Mouse (Mus musculus) olfactory bulb, adult 2 months (tissue): ENCODE results near the gene Acrbp. TPM values are rescaled to one million over a fixed set of nuclear protein-coding genes. Genes with fewer than 3 reads are reported as not detected.

Source experiments
- H3K27ac ChIP-seq: fragments of 200-500 bp; 2 replicates; pipeline ENCODE4 v1.5.1; 2012; ENCODE audit warnings: low read depth, low read length; ENCODE audit not compliant: insufficient read depth
- H3K4me1 ChIP-seq: fragments of 200-500 bp; 2 replicates; pipeline ENCODE4 v1.6.1; 2012; ENCODE audit warnings: low read length; ENCODE audit not compliant: control insufficient read depth, insufficient read depth
- H3K4me3 ChIP-seq: fragments of 200-500 bp; 2 replicates; pipeline ENCODE4 v1.5.1; 2012; ENCODE audit warnings: mild to moderate bottlenecking, low read depth, low read length, moderate library complexity; ENCODE audit not compliant: insufficient read depth
- CTCF ChIP-seq: fragments of 200-500 bp; IDR thresholded peaks from 2 replicates; pipeline ENCODE4 v1.5.1; 2012; ENCODE audit warnings: low read depth, mild to moderate bottlenecking, low read length, moderate library complexity; ENCODE audit not compliant: insufficient read depth
- POLR2A ChIP-seq: fragments of 200-500 bp; IDR thresholded peaks from 2 replicates; pipeline ENCODE4 v1.6.1; 2012; ENCODE audit warnings: mild to moderate bottlenecking, low read depth, low read length, moderate library complexity; ENCODE audit not compliant: insufficient read depth
- WGBS: fragments of 180-500 bp; shearing (Covaris S2); methylation state at CpG from one replicate; pipeline ENCODE4 v1.1.7; 2018; 5-methylcytosine and 5-hydroxymethylcytosine counted together
- polyA plus RNA-seq: library from polyadenylated mRNA; stranded (reverse); fragments of >200 nt; gene quantifications from 2 replicates; pipeline ENCODE4 v1.2.4, GENCODE M21; 2012; ENCODE audit warnings: low replicate concordance; ENCODE audit not compliant: missing spikeins, insufficient read depth, insufficient read length

Gene Acrbp
- polyA plus RNA-seq, 1 experiment = not detected

- no peak overlapping the region for H3K27ac ChIP-seq
- WGBS = 88% methylated on average over 4 of the region's 4 CpGs
- no peak overlapping the region for H3K4me3 ChIP-seq
- TF ChIP-seq POLR2A (no peak), CTCF (no peak)
- H3K4me1 ChIP-seq = peaks cover 16% of the 10 kb centered on the region
Measured at GRCm38 (mm10) chr6:125104223-125104622, 54.7 kb downstream of the Acrbp start.

- Histone ChIP-seq H3K4me1 (no peaks in the 10 kb centered on the region), H3K4me3 (no peak overlapping the region), H3K27ac (no peak overlapping the region)
- 90% methylated on average over 2 of the region's 2 CpGs for WGBS
- no peak for TF ChIP-seq CTCF
- TF ChIP-seq POLR2A = no peak
Measured at GRCm38 (mm10) chr6:125107705-125108104, 58.2 kb downstream of the Acrbp start.

GRCm38 (mm10) chr6:125109371-125109770, 59.9 kb downstream of the Acrbp start:
- H3K4me1 ChIP-seq = no peaks in the 10 kb centered on the region
- no peak overlapping the region for H3K4me3 ChIP-seq
- 89% methylated on average over 14 of the region's 14 CpGs for WGBS
- no peak for TF ChIP-seq CTCF
- no peak overlapping the region for H3K27ac ChIP-seq

- 81% methylated on average over 7 of the region's 7 CpGs for WGBS
- no peak for TF ChIP-seq CTCF
- no peak for TF ChIP-seq POLR2A
- no peak overlapping the region for H3K27ac ChIP-seq
Measured at GRCm38 (mm10) chr6:125110927-125111326, 61.4 kb downstream of the Acrbp start.

GRCm38 (mm10) chr6:125112553-125112952, 63.1 kb downstream of the Acrbp start:
- H3K27ac ChIP-seq = no peak overlapping the region
- TF ChIP-seq CTCF (no peak), POLR2A (no peak)
- no peak overlapping the region for H3K4me3 ChIP-seq
- 95% methylated on average over 11 of the region's 11 CpGs for WGBS
- H3K4me1 ChIP-seq = no peaks in the 10 kb centered on the region

More at GRCm38 (mm10) chr6:125110927-125111326, 61.4 kb downstream of the Acrbp start:
- no peak overlapping the region for H3K4me3 ChIP-seq
- no peaks in the 10 kb centered on the region for H3K4me1 ChIP-seq

Other genes with a start within 250 kb of the Acrbp start
- not detected in 2 replicates for gene Spsb2, start 241.0 kb upstream of the Acrbp start, polyA plus RNA-seq
- 644 TPM in 1 of 2 replicates, not detected in the other for gene Tpi1, start 235.4 kb upstream of the Acrbp start, polyA plus RNA-seq
- gene Usp5, start 220.2 kb upstream of the Acrbp start, polyA plus RNA-seq = 225 TPM in 1 of 2 replicates, not detected in the other
- gene Cdca3, start 220.1 kb upstream of the Acrbp start, polyA plus RNA-seq = not detected in 2 replicates
- not detected in 2 replicates for gene Gnb3, start 209.4 kb upstream of the Acrbp start, polyA plus RNA-seq
- not detected in 2 replicates for gene P3h3, start 191.9 kb upstream of the Acrbp start, polyA plus RNA-seq
- gene Gpr162, start 185.7 kb upstream of the Acrbp start, polyA plus RNA-seq = not detected in 2 replicates
- 395 and 682 TPM in 2 replicates for gene Cd4, start 161.5 kb upstream of the Acrbp start, polyA plus RNA-seq
- not detected in 2 replicates for gene Lag3, start 138.0 kb upstream of the Acrbp start, polyA plus RNA-seq
- not detected in 2 replicates for gene Ptms, start 129.6 kb upstream of the Acrbp start, polyA plus RNA-seq
- not detected in 2 replicates for gene Mlf2, start 118.3 kb upstream of the Acrbp start, polyA plus RNA-seq
- gene Cops7a, start 84.2 kb upstream of the Acrbp start, polyA plus RNA-seq = 255 TPM in 1 of 2 replicates, not detected in the other
- gene Pianp, start 53.0 kb upstream of the Acrbp start, polyA plus RNA-seq = not detected in 2 replicates
- 212 TPM in 1 of 2 replicates, not detected in the other for gene Zfp384, start 40.5 kb upstream of the Acrbp start, polyA plus RNA-seq
- gene Ing4, start 9.9 kb upstream of the Acrbp start, polyA plus RNA-seq = not detected in 2 replicates
- gene Lpar5, start 18.2 kb downstream of the Acrbp start, polyA plus RNA-seq = not detected in 2 replicates
- 91.6 and 138 TPM in 2 replicates for gene Chd4, start 46.3 kb downstream of the Acrbp start, polyA plus RNA-seq
- gene Nop2, start 82.2 kb downstream of the Acrbp start, polyA plus RNA-seq = not detected in 2 replicates
- not detected in 2 replicates for gene Iffo1, start 95.6 kb downstream of the Acrbp start, polyA plus RNA-seq
- gene Gapdh, start 116.8 kb downstream of the Acrbp start, polyA plus RNA-seq = 844 TPM in 1 of 2 replicates, not detected in the other
- gene Ncapd2, start 142.0 kb downstream of the Acrbp start, polyA plus RNA-seq = not detected in 2 replicates
- not detected in 2 replicates for gene Mrpl51, start 142.1 kb downstream of the Acrbp start, polyA plus RNA-seq
- gene Vamp1, start 165.9 kb downstream of the Acrbp start, polyA plus RNA-seq = 312 and 918 TPM in 2 replicates
- gene Tapbpl, start 182.2 kb downstream of the Acrbp start, polyA plus RNA-seq = not detected in 2 replicates
- gene Cd27, start 187.3 kb downstream of the Acrbp start, polyA plus RNA-seq = not detected in 2 replicates
- not detected in 2 replicates for gene Tuba3a, start 236.4 kb downstream of the Acrbp start, polyA plus RNA-seq